Mouse (Mus musculus) embryonic facial prominence, embryonic 11.5 days (tissue): ENCODE data around the gene Kcnab2. TPM values are rescaled to one million over a fixed set of nuclear protein-coding genes. Genes with fewer than 3 reads are reported as not detected.
A peak's percentile ranks its signal among the peaks of the same experiment; 100 is the strongest.

ENCODE experiments used
- ATAC-seq: fragments of 200-750 bp; cut with Nextera tagmentation; replicated peaks from 2 replicates; pipeline ENCODE4 v1.8.0; 2017; ENCODE audit warnings: low read depth; ENCODE audit not compliant: insufficient number of reproducible peaks, low FRiP score, low TSS enrichment
- DNase-seq: peaks from one replicate; pipeline ENCODE4 v3.0.0-alpha.2; 2015; ENCODE audit warnings: low spot score
- H3K27ac ChIP-seq: fragments of 300-500 bp; sonication (generic); replicated peaks from 2 replicates; pipeline ENCODE4 v1.5.1; 2014; ENCODE audit warnings: mild to moderate bottlenecking, low read depth, low read length, control low read depth
- H3K27me3 ChIP-seq: fragments of 300-500 bp; sonication (generic); 2 replicates; pipeline ENCODE4 v1.6.1; 2014; ENCODE audit warnings: mild to moderate bottlenecking, low read length, moderate library complexity, mixed read lengths; ENCODE audit not compliant: control insufficient read depth, insufficient read depth
- H3K36me3 ChIP-seq: fragments of 300-500 bp; sonication (generic); replicated peaks from 2 replicates; pipeline ENCODE4 v1.6.1; 2014; ENCODE audit warnings: low read depth, mild to moderate bottlenecking, low read length, moderate library complexity, mixed read lengths; ENCODE audit not compliant: control insufficient read depth, insufficient read depth
- H3K4me1 ChIP-seq: fragments of 300-500 bp; sonication (generic); 2 replicates; pipeline ENCODE4 v1.6.1; 2014; ENCODE audit warnings: low read length, mixed read lengths; ENCODE audit not compliant: control insufficient read depth, insufficient read depth
- H3K4me2 ChIP-seq: fragments of 300-500 bp; sonication (generic); 2 replicates; pipeline ENCODE4 v1.6.1; 2014; ENCODE audit warnings: low read depth, mild to moderate bottlenecking, control low read depth, low read length, moderate library complexity
- H3K4me3 ChIP-seq: fragments of 300-500 bp; sonication (generic); 2 replicates; pipeline ENCODE4 v1.5.1; 2014; ENCODE audit warnings: low read depth, low read length, control low read depth
- H3K9ac ChIP-seq: fragments of 300-500 bp; sonication (generic); replicated peaks from 2 replicates; pipeline ENCODE4 v1.6.1; 2014; ENCODE audit warnings: mild to moderate bottlenecking, control low read depth, low read length
- H3K9me3 ChIP-seq: fragments of 300-500 bp; sonication (generic); replicated peaks from 2 replicates; pipeline ENCODE4 v1.6.1; 2016; ENCODE audit warnings: mild to moderate bottlenecking, low read length, inconsistent platforms, mixed read lengths; ENCODE audit not compliant: control insufficient read depth
- WGBS: fragments of 180-500 bp; shearing (Covaris S2); extraction: QIAGEN DNeasy Blood & Tissue Kit; methylation state at CpG from one replicate; pipeline ENCODE4 v1.1.7; 2014; 5-methylcytosine and 5-hydroxymethylcytosine counted together
- polyA plus RNA-seq: library from polyadenylated mRNA; unstranded; fragments of >200 nt; fragmentation: Nextera tagmentation; extraction: Ambion mirVana; gene quantifications from 2 replicates; pipeline ENCODE4 v1.2.1, GENCODE M21; 2014

The Kcnab2 gene
- polyA plus RNA-seq, 1 experiment from 2014 or later, result 5.4 TPM

DNA sequence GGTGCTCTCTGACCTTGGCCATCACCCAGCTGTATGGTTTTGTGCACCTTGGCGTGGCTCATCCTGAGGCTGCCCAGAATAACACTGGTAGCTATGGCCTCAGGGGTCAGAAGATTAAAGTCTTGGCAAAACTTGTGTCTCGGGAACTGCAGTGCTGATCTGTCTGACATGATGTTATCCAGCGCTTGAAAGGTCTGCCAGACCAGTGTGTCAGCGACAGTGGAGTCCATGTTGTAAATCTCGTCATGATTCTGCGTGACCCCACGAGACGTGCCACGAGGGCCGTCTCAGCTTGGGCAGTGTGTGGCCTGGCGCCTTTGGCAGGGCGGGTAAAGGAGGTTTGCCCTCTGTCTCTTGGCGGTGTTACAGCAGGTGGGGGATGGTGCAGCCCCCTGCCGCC is 12.6 kb upstream of the Kcnab2 start:
- Histone ChIP-seq H3K9me3 (no peaks in the 10 kb centered on the region), H3K4me3 (no peak overlapping the region), H3K27me3 (no peaks in the 10 kb centered on the region), H3K36me3 (no peaks in the 10 kb centered on the region), H3K27ac (no peak overlapping the region), H3K9ac (no peak overlapping the region), H3K4me1 (no peaks in the 10 kb centered on the region), H3K4me2 (no peak overlapping the region)
- WGBS, result 85% methylated on average over 14 of the region's 14 CpGs
- ATAC-seq (no peak), DNase-seq (no peak)

DNA sequence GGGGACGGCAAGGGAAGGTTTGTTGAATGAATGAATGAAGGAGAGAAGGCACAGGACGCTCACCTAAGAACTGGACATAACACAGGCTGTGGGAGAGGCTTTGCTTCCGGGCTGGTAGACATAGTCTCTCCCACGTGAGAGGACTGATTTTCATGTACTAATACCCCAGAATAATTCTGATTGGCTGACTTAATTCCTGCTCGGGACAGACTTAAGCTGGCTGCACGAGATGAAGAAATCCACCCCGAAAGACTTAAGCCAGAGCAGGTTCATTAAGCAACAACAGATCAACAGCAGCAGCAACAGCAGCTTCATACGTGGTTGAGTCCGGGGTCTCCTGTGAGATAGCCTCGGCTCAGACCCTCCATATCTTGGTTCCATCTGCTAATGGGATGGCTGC is 10.4 kb upstream of the Kcnab2 start:
- no peaks in the 10 kb centered on the region for H3K36me3 ChIP-seq

GRCm38 (mm10) chr4:152480426-152480825 is 2.8 kb upstream of the Kcnab2 start:
- Histone ChIP-seq H3K9ac (no peak overlapping the region), H3K4me1 (peaks cover 3% of the 10 kb centered on the region), H3K9me3 (no peaks in the 10 kb centered on the region), H3K36me3 (no peaks in the 10 kb centered on the region), H3K4me3 (no peak overlapping the region), H3K4me2 (no peak overlapping the region), H3K27me3 (peaks cover 9% of the 10 kb centered on the region), H3K27ac (no peak overlapping the region)
- DNase-seq, result no peak
- WGBS, result 45% methylated on average over 8 of the region's 8 CpGs
- no peak for ATAC-seq

More for the DNA sequence above, 10.4 kb upstream of the Kcnab2 start:
- no peak overlapping the region for H3K4me2 ChIP-seq
- WGBS, result 86% methylated on average over 10 of the region's 10 CpGs
- no peak overlapping the region for H3K27ac ChIP-seq
- no peaks in the 10 kb centered on the region for H3K27me3 ChIP-seq
- no peaks in the 10 kb centered on the region for H3K9me3 ChIP-seq
- no peak for DNase-seq
- H3K4me3 ChIP-seq, result no peak overlapping the region
- no peak for ATAC-seq
- no peaks in the 10 kb centered on the region for H3K4me1 ChIP-seq
- no peak overlapping the region for H3K9ac ChIP-seq

DNA sequence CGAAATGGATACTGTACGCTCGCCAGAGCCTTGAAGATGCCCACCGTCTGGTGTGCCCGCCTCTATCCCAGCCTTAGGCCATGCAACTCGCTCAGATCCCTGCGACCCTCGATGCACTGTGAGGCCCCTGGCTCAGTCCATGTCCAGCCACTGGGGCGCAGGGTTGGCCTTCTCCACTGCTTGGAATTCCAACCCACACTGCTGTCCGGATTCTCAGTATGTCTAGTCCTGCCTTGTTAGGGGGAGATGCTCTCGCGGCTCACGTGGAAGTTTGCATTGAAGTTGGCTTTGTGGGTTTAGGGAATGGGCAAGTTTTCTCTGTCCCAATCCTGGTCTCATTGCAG is 525 bp upstream of the Kcnab2 start:
- ATAC-seq, result peak; percentile 40
- peak overlapping the region; percentile 71 for H3K4me2 ChIP-seq
- no peak for DNase-seq
- H3K27ac ChIP-seq, result peak overlapping the region; percentile 52; the same call in 1 of the 2 replicates
- no peaks in the 10 kb centered on the region for H3K36me3 ChIP-seq
- H3K9me3 ChIP-seq, result no peaks in the 10 kb centered on the region
- 2% methylated on average over 13 of the region's 13 CpGs for WGBS
- peaks cover 3% of the 10 kb centered on the region for H3K4me1 ChIP-seq
- peak overlapping the region; percentile 70 for H3K4me3 ChIP-seq
- H3K27me3 ChIP-seq, result peaks cover 9% of the 10 kb centered on the region
- H3K9ac ChIP-seq, result peak overlapping the region; percentile 90

DNA sequence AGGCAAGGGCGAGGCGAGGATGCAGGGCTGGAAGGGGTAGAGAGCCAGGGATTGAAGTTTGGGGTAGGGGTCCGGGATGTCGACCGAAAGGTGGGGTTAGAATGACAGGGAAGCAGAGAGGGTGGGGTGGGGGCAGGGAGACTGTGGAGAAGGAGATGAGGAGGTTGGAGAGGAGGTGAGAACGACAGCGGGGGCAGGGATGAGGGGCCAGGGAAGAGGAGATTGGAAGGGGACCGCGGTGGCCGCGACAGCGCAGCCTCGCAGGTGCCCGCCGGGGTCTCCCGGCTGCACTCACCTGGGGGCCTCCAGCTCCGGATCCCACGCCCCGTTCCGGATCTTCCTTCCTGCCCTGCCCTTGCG is 585 bp downstream of the Kcnab2 start:
- H3K4me3 ChIP-seq, result peak overlapping the region; percentile 70
- H3K27me3 ChIP-seq, result peaks cover 9% of the 10 kb centered on the region
- no peaks in the 10 kb centered on the region for H3K36me3 ChIP-seq
- no peak for DNase-seq
- peaks cover 3% of the 10 kb centered on the region for H3K4me1 ChIP-seq
- H3K4me2 ChIP-seq, result peak overlapping the region; percentile 53
- no peaks in the 10 kb centered on the region for H3K9me3 ChIP-seq
- H3K9ac ChIP-seq, result peak overlapping the region; percentile 58
- no peak; the same call in 1 of the 2 replicates for ATAC-seq
- WGBS, result 0% methylated on average over 12 of the region's 21 CpGs
- H3K27ac ChIP-seq, result no peak overlapping the region

DNA sequence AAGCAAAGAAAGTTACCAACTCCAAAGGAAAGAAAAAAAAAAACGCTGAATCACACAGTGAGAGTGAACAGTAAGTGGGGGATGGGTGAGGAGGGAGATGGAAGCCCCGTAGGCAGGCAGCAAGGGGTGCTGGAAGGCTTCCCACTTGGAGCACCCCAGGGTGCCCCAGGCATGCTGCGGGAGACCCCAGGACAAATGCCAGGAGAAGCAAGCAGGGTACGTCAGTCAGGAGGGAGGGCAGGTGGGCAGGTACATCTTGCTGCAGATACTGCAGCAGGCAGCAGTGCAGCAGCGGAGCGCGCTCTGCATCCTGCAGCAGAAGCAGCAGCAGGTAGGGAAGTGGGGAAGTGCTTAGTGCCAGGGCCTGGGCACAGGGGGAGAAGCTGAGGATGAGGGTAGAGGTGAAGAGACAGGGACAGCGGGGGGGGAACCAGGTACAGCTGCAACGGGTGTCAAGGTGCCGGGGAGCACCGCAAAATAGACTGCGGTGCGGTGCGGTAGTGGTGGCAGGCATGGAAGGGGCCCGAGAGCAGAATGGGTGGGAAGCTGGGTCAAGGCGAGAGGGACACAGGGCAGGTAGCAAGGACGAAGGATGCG is 1.1 kb downstream of the Kcnab2 start, which contains the start of gene Nphp4:
Gene Nphp4, plus strand, starts transcription at position 280 of the 597 bp plus-strand sequence.
- Histone ChIP-seq H3K4me3 (peak within 1 kb of the TSS; percentile 70), H3K9ac (peak within 1 kb of the TSS; percentile 90), H3K27ac (no peak within 1 kb of the TSS), H3K4me2 (peak within 1 kb of the TSS; percentile 53), H3K4me1 (peaks cover 3% of the 10 kb centered on the region), H3K36me3 (no peaks in the 10 kb centered on the region), H3K9me3 (no peaks in the 10 kb centered on the region), H3K27me3 (peaks cover 9% of the 10 kb centered on the region)
- no peak for DNase-seq
- 2% methylated on average over 18 of the region's 18 CpGs for WGBS
- no peak for ATAC-seq

- ATAC-seq (no peak), DNase-seq (no peak)
- Histone ChIP-seq H3K27ac (no peak overlapping the region), H3K4me2 (no peak overlapping the region), H3K4me3 (no peak overlapping the region), H3K27me3 (peaks cover 9% of the 10 kb centered on the region), H3K36me3 (no peaks in the 10 kb centered on the region), H3K9me3 (no peaks in the 10 kb centered on the region), H3K4me1 (peaks cover 3% of the 10 kb centered on the region), H3K9ac (no peak overlapping the region)
- WGBS, result 80% methylated on average over 7 of the region's 7 CpGs
Measured at GRCm38 (mm10) chr4:152475941-152476340, 1.7 kb downstream of the Kcnab2 start.

- H3K4me3 ChIP-seq, result no peak overlapping the region
- DNase-seq (no peak), ATAC-seq (no peak)
- WGBS, result 72% methylated on average over 6 of the region's 6 CpGs
- H3K9me3 ChIP-seq, result no peaks in the 10 kb centered on the region
- H3K27me3 ChIP-seq, result no peaks in the 10 kb centered on the region
- H3K36me3 ChIP-seq, result no peaks in the 10 kb centered on the region
- H3K4me1 ChIP-seq, result no peaks in the 10 kb centered on the region
- H3K27ac ChIP-seq, result no peak overlapping the region
- no peak overlapping the region for H3K4me2 ChIP-seq
- H3K9ac ChIP-seq, result no peak overlapping the region
Measured at GRCm38 (mm10) chr4:152467951-152468350, 9.7 kb downstream of the Kcnab2 start.
